Mouse (Mus musculus) fat pad, adult 2 months (tissue): ENCODE results near the gene Olfr250.
"Not testable (repeated sequence)": the region's sequence is repeated elsewhere in the genome, so short reads cannot be mapped to it uniquely, and the experiment has no call there.

Source experiments
- DNase-seq: peaks from one replicate; pipeline ENCODE4 v3.0.0-alpha.2; 2011; ENCODE audit warnings: low read depth, low spot score; ENCODE audit errors: extremely low read depth

Olfr250 gene

DNA sequence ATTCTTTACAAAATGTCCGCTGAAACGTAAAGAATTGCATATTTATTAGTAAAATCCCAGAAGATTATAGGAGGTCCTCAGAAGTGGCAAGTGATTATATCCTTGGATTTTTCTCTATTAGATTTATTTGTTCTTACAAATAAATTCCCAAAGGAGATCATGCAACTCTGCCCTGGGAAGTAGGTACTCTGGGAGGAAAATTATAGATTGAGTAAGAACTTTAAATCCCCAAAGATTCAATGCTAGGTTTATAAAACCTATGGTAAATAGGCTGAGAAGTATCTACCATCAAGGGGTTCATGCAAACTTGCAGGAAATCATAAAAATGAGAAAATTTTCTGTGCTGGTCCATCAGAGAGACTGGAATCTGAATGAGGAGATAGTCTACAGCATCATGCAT, at the start of gene Olfr250:
Olfr250 (plus strand) TSS at position 301 of the 400 bp plus-strand sequence.
- DNase-seq: no peak

DNA sequence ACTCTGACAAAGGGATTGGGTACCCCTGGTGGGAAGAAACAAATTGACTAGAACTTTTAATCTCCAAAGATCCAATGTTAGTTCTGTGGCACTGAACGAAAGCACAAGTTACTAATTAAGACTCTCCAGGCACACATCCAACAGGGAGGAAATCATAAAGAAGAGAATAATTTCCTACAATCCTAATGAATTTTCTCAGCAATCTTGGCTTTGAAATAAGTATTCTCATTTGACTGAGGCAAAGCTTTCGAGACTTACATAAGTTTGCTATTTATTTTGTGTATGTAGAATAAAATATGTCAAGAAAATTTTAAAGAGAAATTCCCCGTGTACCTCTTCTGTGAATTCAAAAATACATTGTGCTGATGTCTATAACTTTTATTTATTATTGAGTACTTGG, 37.9 kb upstream of the Olfr250 start, which contains the start of gene Olfr25:
Olfr25 (plus strand) TSS at position 301 of the 400 bp plus-strand sequence.
- no peak for DNase-seq

DNA sequence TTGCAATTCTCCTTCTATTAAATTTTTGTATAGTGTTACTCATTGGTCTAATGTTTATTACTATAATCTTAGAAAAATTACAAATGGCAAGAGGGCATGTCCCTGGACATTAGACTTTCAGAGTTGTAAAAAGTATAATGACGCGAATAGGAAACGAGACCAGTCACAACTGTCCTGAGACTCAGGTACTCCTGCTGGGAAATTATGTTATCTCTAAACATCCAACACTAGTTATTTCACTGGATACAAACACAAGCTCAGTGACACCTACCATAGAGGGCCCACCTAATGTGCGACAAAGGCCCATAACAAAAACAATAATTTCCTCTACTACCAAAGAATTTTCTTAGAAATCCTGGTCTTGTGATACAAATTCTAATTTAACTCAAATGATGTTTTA, 18.6 kb upstream of the Olfr250 start, which contains the start of gene Olfr898:
Olfr898 (plus strand) TSS at position 301 of the 400 bp plus-strand sequence.
- DNase-seq: no peak

DNA sequence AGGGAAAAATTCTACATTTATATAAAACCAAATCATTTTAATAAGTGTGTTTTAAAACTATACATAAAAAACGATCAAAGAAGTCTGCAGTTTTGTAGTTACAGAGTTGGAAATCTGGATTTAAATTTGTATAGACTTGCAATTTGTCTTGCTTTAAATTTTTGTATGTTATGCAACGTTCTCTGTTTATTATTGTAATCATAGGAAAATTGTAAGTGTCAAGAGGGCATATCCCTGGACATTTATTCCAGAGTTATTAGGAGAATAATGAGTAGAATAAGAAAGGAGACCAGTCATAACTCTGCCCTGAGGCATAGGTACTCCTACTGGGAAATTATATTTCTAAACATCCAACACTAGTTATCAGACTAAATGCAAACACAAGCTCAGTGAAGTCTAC, 10.1 kb downstream of the Olfr250 start, which contains the start of gene Olfr251:
Olfr251 (plus strand) TSS at position 301 of the 400 bp plus-strand sequence.
- DNase-seq: no peak

DNA sequence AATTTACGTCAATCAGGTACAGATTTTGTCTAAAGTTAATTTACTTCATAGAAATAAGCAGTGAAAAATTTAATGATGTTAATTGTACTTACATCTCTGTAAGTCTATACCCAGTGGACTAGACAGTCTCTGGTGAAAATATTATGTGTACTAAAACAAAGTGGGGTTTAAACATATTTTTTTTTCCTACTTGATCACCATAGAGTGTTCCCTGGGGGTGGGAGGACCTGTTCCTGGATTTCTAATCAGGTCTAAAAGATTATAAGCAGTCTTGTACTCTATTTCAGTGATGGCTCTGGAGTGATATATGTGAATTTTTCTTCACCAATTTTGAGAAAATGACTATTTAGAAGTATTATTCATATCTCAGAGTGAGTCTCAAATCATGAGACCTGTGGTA, 34.7 kb downstream of the Olfr250 start, which contains the start of gene Olfr147:
Olfr147 (plus strand) TSS at position 301 of the 400 bp plus-strand sequence.
- DNase-seq: no peak

DNA sequence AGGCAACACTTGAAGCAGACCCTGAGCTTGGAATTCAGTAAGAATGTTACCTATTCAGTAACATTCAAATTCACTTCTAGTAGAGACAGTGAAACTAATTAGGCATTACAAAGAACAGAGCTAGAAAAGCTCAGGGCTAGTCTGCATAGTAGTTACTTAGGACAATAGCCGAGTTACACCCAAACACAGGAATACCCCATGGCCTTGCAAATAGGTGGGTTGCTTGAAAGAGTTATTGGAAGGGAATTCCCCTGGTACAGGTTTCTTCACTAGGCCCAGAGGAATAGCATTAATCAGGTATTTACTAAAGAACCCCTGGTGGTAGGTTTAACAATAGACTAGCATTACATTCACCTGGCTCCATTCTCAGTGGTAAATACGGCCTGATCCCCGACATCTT, 40.8 kb downstream of the Olfr250 start:
- DNase-seq: not testable (repeated sequence)

DNA sequence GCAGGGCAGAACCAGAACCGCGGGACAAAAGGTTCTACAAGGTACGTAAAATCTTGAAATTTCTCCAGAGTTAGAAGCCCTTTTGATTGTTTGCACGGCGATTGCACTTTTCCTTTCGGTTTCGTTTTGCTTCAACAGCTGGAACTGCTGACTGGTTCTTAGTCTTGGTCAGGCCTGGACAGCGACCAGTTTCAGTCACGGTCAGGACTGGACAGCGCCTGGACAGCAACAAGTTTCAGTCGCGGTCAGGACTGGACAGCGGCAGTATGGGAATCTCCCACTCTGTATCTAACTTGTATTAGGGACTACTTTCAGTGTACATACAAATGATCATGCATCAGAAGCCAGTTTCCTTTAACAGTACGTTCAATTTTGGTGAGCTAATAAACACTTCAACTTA, 46.8 kb downstream of the Olfr250 start:
- DNase-seq: not testable (repeated sequence)
